Mouse (Mus musculus): Measurements from ENCODE around the gene Rasd2.

Gene Rasd2

DNA sequence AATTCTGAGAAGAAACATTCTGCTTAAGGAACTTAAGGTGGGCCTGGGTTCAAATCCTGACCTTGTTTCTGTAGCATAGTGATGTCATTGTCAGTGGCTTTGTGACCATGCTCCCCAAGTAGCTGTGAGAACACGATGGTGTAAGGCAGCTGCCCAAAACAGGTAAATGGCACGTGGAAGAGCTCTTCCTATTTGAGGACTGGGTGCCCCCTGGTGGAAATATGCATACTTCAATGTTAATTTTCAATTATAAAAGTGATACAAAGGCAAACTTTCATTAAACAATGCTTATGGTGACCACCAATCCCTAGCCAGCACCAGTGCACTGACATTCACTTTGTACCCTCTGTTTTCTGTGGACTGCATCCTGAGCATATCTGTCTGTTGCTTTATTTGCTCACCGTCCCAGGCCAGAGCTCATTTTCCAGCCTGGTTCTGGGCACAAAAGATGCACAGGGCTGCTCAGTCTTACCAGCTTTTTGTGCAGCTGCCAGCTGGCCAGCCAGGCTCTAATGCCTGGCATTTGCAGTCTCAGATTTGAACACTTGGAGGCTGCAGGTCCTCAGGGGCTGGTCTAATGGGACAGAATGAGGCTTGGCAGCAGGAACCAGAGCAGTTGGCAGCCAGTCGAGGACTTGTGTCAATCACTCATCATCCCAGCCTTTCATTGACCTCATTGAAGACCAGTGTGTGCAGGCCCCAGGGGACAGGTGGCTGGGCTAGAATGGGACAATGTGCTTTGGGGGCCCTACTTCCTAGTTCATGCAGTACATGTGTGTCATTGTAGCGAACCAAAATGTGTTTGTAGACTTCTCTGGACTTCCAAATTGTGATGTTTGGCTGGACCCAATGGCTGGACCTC is 6.4 kb downstream of the Rasd2 start:
- no peak for DNase-seq (ENCODE audit: low spot score)

DNA sequence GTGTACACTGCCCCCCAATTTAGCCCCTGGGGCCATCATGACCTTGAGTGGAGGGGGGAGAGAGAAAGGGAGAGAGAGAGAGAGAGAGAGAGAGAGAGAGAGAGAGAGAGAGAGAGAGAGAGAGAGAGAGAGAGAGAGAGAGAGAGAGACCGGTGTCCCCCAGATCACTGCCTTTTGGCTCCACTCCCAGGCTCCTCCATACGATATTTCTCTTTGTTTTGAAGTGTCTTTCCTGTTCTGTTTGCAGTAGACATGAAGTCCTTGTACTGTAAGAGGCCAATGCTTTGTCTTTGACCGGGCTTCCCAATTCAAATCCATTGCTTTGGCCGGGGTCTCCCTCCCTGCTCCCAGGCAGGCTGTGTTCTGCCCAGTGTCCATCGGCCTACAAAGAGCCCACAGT is 8.9 kb downstream of the Rasd2 start:
- no peak for DNase-seq (ENCODE audit: low spot score)

DNA sequence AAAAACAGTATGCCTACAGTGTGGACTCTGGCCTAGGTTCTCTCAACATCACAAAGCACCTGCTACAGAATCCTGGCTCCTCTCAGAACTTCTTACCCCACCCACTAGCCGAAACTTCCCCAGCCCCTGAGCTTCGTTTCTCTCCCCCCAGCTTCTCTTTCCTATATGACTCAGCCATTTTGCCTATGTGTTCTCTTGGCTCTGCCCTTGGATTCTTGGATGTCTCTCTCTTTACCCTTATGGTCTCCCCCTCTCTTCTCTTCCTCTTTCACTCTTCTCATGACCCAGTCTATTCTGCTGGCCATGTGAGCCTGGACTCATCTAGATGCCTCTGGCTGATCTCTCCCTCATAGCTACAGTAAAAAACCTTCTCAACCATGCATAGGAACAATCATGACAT is 13.0 kb downstream of the Rasd2 start:
- DNase-seq (ENCODE audit: low spot score) = no peak

DNA sequence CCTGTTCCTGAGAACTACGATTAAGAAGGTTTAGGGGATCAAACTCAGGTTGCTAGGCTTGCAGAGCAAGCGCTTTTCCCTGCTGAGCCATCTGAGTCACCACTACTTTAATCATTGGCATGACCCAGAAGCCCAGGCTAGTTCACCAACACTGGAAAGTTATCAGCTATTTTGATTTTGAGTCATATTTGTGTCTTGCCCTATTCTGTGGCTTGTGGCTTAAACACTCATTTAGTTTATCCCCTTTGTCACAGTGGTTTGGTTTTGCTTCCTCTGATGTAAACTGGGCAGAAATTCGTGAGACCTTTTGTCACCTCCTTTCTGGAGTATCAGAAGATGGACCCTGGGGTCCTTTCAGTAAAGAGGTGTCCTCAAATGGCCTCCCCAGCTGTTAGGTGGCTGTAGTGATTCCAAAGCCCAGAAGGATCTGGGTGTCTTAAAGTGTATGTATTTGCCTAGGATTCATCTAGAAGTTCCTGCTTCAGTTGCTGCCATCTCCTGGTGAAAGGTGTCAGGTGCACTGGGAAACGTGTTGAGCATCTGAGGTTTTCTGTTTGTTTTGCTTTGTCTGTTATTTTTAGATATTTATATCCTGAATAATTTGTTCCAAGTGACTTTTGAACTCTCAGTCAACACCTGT is 20.3 kb downstream of the Rasd2 start:
- DNase-seq (ENCODE audit: low spot score) = no peak

DNA sequence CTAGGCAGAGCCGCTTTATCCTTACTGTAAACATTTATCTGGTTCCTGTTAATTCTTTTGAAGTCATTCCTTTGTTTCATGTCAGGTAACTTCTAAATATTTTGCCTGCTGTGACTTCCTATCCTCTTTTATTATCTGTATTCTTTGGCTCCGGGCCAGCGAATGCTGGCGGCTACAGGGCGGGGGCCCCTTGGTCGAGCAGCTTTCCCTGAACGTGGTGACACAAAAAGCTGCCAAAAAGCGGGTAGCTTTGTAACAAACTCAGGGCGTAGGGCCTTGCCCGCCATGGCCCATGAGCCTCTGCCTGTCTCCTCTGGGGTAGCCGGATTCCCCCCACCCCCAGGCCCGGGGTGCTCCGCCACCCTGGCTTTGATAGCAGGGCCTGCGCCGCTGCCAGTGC is 33.6 kb downstream of the Rasd2 start:
- no peak for DNase-seq (ENCODE audit: low spot score)

DNA sequence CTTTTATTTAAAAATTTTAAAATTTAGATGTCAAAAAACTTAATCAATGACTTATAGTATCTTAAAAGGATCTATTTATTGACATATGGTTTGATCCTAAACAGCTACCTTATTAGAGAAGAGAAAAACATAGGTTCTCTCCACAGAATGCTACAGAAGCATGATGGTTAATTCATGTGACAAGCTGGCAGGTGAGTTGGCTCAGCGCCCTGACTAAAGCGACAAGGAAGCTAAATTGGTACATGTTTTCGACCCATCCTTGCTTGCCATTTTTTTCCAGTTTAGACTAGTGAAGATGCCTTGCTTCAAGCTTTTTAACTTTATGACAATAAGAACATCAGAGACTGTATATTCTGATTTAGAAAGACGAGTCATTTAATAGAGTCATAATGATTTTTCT is 35.4 kb downstream of the Rasd2 start:
- no peak for DNase-seq (ENCODE audit: low spot score)

DNA sequence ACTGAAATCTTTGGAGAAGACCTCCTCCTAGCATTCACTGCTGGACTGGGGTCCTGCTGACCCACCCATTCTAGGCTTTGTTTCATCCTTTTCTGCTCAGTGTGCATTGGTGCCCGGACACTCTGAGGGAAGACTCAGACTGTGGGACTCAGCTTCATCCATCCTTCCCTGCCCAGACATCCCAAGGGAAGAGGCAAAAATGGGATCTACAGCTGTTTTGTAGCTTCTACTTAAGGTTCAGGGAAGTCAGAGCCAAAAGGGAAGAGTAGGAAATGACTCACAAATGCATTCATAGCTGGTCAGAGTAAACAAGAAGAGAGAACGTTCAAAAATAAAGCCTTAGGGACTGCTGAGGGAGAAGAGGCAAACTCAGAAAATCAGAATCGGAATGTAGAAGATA is 40.3 kb downstream of the Rasd2 start:
- DNase-seq (ENCODE audit: low spot score) = no peak

DNA sequence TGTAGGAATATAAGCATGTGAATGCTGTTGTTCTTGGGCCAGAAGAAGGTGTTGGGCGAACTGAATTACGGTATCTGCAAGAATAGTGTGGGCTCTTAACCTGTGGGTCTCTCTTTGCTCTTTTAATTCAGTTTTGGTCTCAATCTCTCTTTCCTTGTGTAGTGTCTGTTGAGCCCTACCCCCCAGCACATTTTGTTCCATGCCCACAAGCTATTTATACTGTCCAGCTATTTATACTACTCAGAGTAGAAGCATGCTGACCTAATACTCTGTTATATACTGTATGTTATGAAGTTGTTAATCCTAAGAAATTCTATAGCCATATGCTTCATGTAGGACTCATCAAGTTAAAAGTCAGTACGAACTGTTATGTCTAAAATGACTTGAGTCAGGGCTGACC is 41.9 kb downstream of the Rasd2 start:
- DNase-seq (ENCODE audit: low spot score) = no peak

DNA sequence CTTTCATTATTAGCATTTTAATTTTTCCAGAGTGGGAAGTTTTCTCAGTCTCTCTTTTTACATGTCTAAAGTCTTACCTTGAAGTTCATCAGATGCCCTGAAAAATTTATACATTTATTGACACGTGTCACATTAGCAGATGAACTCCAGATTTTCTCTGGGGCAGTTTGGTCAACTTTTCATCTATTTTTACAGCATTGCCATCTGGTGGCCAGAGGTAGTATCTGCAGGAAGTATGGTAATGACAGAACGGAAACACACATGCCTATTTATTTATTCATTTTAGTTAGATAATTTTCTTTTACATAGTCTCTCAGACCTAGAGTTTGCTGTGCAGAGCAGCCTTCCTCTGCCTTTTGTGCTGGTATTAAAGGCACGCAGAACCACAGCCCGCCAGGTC is 58.4 kb downstream of the Rasd2 start:
- DNase-seq (ENCODE audit: low spot score) = no peak

Measured in ovary, postnatal 36 days (tissue).